Mouse (Mus musculus) gastrocnemius, postnatal 36 days (tissue): ENCODE results near the gene Zdhhc14. TPM values are rescaled to one million over a fixed set of nuclear protein-coding genes. Genes with fewer than 3 reads are reported as not detected.

Experiments used
- DNase-seq, 2 experiments: peaks; one replicate each; pipeline ENCODE4 v3.0.0; 2022
- intact Hi-C: fragments of 180-260 bp; cut with DNase I; formaldehyde crosslinking; loops from one replicate; pipeline ENCODE4 v1.15.1; 2025
- total RNA-seq, 2 experiments: library from RNA; stranded (reverse); gene quantifications; 2 replicates each; pipeline ENCODE4 v1.2.3; 2021

Zdhhc14 gene
- total RNA-seq, 2 experiments from 2014 or later = 2.4 to 3.1 TPM

DNA sequence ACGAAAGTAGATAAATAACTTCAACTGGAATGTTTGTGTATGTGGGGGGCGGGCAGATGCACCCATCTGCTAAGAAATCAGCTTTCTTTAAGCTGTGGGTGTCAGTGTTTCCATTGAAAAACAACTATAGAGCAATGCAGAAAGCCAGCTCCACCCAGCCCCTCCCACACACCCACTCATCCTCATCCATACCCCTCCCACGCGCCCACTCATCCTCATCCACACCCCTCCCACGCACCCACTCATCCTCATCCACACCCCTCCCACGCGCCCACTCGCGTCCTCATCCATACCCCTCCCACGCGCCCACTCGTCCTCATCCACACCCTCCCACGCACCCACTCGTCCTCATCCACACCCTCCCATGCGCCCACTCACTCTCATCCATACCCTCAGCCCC lies 264.5 kb downstream of the Zdhhc14 start:
- intact Hi-C loops = no loop called here
- DNase-seq = no peak

DNA sequence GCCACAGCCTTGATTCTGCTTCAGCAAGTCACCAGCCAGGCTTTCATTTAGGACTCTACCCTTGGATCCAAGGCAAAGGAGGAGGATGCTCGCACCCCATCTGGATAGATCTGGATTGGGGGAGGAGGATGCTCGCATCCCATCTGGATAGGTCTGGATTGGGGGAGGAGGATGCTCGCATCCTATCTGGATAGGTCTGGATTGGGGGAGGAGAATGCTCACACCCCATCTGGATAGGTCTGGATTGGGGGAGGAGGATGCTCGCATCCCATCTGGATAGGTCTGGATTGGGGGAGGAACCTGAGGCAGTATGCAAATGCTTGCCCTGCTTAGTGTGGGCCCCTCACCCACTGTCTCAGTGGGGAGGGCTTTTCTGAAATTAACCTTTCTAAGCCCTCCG lies 271.4 kb downstream of the Zdhhc14 start:
- intact Hi-C loops = no loop called here
- no peak for DNase-seq

DNA sequence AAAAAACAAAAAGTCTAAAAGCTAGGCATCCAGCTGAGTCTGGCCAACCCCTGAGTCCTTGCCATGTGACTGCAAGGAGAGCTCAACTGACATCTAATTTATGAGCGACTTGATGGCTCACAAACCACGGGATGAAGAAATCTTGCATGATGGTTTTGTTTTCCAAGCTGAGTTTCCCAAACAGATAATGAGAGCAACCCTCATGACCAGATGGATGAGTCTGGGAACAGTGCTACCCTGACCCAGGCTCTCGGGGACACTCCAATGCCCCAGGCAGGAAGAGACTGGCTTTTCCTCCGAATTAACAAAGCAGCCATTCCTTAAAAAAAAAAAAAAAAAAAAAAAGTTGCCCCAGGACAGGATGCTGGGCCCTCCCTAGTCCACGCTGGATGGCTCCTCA lies 271.9 kb downstream of the Zdhhc14 start:
- intact Hi-C loops = no loop called here

DNA sequence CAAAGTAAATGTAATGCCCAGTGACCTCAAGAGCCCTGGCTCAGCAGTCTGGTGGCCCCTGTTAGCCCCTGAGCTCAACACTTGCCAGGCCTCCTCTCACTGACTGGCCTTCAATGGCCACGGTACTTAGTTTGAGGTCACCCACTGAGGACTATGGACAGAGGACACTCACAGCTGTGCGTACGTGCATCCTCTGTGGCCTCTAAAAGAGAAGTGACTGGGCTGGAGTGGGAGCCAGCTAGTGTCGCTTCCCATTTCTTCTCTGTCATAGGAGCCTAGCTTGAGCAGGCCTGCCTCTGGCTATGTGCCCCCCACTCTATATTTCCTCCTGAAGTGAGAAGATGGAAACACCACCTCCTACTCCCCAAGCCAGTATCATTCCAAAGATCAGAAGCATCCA lies 273.4 kb downstream of the Zdhhc14 start:
- no peak for DNase-seq
- intact Hi-C loops = no loop called here

More for the DNA sequence above, 271.9 kb downstream of the Zdhhc14 start:
- no peak for DNase-seq

DNA sequence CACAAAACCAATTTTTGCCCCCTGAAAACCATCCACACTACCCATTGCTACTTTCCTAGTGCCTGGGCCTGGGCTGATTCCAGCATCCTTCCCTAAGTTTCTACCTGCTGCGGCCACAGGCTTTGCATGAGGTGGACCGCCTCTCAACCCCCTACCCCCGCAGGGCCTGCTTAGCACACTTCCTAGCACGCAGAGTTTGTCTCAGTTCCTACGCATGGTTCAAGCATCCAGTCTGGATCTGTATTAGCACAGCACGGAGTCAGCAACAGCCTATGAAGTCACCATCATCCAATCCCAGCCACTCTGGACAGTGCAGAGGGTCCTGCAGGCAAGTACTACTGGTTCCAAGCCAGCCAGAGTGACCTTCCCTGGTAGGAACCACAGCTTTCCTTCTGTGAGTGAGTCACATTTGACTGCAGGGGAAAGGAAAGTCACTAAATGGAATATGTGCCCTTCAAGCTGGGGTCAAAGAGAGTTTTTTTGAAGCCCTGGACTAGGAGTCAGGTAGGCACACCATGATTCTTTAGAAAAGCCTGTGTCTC lies 275.9 kb downstream of the Zdhhc14 start:
- intact Hi-C loops = no loop called here
- DNase-seq = no peak

DNA sequence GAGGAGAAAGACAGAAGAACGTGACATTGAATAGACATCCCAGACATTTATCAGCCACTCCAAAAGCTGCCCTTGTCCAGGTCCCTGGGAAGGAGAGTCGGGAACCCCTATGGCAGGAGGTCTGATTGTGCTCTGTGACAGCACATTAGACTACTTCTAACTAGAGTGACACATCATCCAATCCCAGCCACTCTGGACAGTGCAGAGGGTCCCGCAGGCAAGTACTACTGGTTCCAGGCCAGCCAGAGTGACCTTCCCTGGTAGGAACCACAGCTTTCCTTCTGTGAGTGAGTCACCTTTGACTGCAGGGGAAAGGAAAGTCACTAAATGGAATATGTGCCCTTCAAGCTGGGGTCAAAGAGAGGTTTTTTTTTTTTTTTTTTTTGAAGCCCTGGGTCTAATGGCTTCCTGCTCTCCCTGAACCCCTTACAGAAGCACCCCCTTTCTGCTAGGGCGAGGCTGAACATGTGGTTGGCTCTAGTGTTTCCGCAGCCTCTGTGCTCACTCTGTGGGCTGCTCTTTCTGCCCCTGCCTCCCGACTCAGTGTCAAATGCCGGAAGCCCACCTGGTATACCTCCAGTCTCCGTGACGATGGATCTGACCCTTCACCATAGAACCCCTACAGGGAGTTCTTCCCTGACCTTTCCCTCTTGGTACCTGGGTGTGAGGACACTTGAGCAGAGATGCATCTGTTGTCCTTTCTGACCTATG lies 276.6 kb downstream of the Zdhhc14 start:
- intact Hi-C loops = no loop called here
- no peak for DNase-seq

DNA sequence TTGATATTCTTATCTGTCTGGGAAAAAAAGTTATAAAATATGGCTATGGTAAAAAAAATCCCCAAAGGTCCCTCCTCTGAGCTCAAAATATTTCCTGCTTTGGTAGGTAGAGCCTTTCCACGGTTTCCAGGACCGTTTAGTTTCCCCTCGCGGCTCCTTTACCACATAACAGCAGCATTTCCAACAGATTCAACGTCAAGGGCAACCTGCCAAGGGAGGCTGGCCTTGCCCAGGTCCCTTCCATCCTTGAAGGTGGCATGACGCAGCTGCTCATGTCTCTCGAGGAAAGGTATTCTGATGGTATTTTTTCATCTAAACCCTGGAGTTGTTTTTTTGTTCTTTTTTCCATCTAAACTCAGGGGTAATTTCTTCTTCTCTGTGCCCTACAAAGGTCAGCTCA lies 277.4 kb downstream of the Zdhhc14 start:
- no peak for DNase-seq
- intact Hi-C loops = no loop called here

DNA sequence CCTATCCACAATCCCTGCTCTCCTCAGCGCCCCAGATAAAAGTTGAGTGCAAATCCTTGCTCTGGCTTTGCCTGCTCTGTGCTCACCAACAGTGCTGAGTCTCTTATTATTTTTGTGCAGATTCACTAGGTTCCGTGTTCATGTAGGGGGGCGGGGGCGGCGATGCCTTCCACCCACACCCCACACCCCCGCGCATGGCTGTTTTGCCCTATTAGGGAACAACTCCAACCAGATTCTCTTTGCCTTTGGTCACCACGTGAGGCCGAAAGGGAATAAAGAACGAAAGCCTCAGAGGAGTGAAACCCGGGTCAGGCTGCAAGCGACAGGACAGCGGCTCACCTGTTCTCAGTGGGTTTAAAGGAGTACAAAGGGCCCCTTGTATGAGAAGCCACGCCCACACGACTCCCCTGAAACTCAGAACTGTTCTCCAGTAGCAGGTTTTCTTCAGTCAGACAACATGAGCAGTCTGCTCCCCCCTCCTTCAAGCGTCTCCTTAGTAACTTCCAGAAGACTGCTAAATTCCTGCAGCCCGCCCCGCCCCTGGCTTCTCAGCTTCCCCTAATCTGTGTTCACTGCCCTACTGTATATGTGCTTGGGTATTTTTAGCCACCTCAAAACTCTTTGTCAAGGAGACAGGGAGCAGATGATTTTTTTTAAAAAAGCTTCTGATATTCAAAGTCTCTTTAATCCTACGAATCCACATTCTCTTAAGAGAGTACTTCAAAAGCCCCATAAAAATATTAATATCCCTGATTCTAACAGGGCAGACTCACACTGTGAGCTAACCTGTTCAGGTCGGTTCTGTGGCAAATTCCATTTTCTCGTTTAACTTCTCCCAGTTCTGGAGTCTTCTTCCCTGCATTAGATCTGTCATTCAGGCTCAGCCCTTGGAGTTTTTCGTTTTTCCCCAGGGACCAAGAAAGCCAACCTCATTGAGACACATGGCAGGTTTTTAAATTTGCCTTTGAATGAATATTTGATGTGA lies 278.2 kb downstream of the Zdhhc14 start:
- intact Hi-C loops = no loop called here
- peak in 1 of 2 experiments; percentile 18 for DNase-seq

DNA sequence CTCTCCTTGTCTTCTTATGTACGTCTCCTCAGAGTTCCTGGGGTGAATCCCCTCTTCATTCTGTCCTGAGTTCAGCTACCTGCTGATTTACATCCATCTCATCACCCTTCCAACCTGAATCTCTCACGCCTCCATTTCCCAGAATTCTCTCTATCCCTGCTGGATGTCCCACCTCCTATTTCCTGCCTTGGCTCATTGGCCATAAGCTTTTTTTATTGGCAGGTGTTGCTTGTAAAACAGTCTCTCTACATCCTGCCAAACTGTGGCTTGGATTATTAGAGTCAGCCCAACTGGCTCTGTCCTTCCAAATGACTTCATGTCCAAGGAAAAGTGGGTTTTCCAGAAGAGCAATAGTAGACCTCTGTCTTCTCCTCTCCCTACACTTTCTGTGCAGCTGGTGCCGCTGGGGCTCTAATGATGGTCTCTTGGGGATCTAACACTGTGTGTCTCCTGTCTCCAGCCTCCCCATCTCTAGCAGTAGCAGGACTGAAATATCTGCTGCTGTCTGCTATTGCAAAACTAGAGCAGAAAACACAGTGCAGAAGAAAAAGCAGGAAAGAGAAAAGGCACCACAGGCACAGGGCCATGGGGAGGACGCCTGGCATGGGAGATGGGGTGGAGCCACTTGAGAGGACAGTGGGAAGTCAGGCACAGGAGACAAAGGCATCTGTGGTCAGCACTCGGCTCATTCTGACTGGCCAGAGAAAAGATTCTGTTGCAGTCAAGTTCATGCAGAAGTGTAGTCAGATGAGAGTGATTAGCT lies 288.0 kb downstream of the Zdhhc14 start:
- peak; percentile 58 to 64 for DNase-seq
- intact Hi-C loops = no loop called here

DNA sequence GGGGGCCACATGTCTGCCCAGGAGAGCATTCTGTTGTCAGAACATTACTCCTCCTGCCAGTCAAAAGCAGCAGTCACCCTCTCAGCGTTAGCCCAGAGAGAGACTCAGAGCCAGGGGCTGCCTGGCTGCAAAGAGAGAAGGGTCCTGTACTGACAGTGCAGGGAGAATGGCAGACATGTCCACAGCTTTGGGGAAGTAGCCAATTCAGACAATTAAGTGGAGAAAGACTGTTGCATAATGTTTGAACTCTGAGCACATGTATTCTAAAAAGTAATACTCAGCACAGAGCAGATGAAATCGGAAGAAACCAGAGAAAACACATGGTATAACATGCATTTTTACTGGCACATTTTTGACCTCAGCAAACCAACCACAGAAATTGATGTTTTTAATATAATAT lies 292.9 kb downstream of the Zdhhc14 start:
- intact Hi-C loops = no loop called here

DNA sequence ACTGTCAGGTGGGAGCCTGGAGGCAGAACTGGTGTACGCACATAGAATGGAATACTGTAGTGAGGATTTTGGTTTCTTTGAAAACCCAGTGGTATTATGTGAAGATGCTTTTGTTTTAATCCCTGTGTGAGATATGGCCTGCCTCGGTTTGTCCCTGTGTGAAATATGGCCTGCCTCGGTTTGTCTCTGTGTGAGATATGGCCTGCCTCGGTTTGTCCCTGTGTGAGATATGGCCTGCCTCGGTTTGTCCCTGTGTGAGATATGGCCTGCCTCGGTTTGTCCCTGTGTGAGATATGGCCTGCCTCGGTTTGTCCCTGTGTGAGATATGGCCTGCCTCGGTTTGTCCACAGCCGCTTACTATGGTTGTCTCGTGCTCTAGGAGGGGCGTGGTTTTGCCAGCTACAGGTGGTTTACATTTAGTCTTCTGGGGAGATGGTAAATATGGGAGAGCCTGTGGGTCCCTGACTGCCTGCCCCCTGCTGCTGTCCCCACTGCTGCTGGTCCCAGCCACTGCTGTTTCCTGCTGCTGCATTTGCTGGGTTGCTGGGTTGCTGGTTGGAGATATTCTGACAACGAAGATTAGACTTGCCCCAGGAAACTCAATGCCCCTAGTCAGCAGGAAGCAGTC lies 299.9 kb downstream of the Zdhhc14 start:
- intact Hi-C loops = loop anchor here (10.0 kb wide), 1 partner anchor 233 kb away; no protein-coding TSS in a partner anchor

More for the DNA sequence above, 292.9 kb downstream of the Zdhhc14 start:
- DNase-seq = no peak

DNA sequence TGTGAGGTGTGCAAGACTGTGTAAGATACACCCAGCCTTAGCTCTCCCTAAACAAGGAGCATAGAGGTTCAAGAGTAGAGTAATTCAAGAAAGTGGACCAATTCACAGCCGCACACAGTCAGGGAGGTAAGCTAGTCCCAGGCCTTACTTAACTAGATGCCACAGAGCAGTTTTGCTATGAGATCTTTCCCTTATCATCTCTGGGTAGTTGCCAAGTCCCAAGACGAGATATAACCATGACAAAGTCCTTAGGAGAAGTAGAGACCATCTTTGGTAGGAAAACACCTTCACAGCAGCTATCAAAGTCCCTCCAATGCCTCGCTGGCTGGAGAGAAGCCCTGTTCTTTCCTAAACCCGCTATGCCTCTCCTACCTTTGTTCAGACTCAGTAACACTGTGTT lies 301.2 kb downstream of the Zdhhc14 start:
- intact Hi-C loops = loop anchor here (10.0 kb wide), 1 partner anchor 231 kb away; no protein-coding TSS in a partner anchor
- no peak for DNase-seq

More for the DNA sequence above, 299.9 kb downstream of the Zdhhc14 start:
- no peak for DNase-seq

DNA sequence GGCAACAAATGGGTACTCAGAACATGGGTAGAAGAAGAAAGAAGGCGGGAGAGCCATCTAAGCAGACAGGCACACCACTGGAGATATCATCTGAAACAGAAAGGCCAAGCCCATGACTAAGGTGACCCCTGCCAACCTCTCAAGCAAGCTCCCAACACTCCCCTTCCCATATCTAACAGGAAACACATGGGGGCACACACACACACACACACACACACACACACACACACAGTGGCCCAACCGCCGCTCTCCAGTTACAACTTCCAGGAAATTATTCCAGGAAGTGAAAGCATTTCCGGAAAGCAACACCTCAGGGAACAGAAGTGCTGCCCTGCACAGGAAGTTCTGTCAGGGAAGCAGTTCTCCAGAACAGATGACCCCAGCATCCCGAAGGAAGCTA lies 301.9 kb downstream of the Zdhhc14 start:
- intact Hi-C loops = loop anchor here (10.0 kb wide), 1 partner anchor 231 kb away; no protein-coding TSS in a partner anchor
- no peak for DNase-seq

DNA sequence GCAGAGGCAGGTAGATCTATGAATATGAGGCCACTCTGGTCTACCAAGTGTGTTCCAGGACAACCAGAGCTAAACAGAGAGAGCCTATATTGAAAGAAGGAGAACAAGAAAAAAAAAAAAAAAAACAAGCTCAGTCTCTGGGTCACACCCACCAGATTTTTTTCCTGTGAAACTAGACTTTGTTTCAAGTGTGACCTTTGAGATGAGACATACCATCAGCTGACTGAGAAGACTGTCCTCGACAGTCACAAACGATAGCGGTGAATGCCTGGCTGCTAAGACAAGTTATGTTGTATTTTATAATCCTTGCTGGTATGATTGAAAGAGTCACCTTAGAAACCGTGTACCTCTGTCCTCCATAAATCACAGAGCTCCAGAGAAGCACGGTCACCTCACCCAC lies 303.0 kb downstream of the Zdhhc14 start:
- no peak for DNase-seq
- intact Hi-C loops = loop anchor here (5.0 to 10.0 kb wide), 2 partner anchors 47 to 229 kb away; partner anchors contain the start of gene Snx9

DNA sequence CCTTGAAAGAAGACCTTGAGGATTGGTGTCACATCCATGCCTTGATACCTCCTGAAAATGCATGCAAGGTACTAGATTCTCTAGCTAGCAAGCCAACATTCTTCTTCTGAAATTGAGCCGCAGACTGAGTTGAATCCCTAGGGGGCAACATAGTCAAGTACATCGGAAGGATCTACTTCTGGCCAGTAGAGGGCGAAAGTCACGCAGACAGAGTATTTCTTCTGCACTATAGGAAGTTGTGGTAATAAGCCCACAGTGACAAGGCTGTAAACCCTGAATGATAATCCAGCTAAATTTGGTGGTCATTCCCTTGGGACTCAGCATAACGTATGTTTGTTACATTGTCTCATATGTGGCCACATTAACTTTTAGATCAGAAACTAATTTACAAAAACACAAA lies 303.5 kb downstream of the Zdhhc14 start:
- DNase-seq = peak in 1 of 2 experiments; percentile 38
- intact Hi-C loops = loop anchor here (2.0 to 10.0 kb wide), 3 partner anchors 46 to 229 kb away; partner anchors contain the start of gene Snx9

DNA sequence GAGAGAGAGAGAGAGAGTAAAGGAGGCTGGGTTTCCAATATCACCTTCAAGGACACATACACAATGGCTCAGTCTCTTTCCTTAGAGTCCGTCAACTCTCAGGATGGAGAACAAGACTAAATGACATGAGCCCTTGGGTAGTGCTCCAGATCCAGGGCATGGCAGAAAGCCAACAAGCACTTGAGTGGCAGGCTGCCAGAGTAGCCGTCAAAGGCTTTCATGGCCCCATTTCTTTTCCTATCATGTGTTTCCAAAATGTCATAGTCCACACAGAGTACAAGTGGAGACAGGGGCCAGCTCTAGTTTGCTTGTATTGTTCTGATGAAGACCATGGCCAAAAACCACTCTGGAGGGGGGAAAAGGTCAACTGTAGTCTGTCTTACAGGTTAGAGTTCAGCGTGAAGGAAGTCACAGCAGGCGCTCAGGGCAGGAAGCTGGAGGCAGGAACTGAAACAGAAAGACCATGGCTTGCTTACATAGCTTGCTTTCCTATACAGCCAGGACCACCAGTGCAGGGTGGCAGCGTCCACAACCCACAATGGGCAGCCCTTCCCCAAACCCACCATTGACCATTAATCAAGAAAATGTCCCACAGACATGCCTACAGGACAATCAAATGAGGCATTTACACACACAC lies 304.9 kb downstream of the Zdhhc14 start:
- intact Hi-C loops = loop anchor here (2.0 to 10.0 kb wide), 3 partner anchors 45 to 228 kb away; partner anchors contain the start of gene Snx9
- DNase-seq = no peak

DNA sequence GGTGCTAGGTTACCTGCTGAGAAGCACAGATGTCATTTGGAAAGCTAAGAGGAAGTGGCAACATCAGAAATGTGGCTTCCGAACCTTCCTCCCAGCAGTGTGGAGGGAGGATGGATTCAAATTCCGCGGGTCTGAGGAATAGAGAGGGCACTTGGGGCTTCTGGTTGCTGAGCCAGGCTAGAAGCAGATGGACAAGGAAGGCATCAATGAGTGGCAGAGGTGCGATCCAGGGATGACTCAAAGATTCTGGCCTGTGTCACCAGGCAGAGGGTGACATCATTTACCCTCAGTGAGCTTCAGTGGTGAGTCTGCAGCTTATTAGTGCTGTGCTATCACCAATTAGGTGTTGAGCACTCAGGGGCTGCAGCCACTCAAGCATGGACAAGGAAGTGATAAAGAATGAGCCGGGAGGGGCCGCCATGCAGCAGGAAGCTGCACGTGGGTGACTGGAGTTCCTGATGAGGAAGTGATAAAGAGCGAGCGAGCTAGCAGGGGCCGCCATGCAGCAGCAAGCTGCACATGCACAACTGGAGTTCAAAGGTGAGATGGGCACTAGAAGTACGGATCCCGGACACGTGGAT lies 306.0 kb downstream of the Zdhhc14 start:
- intact Hi-C loops = loop anchor here (5.0 to 10.0 kb wide), 2 partner anchors 44 to 226 kb away; partner anchors contain the start of gene Snx9
- no peak for DNase-seq

DNA sequence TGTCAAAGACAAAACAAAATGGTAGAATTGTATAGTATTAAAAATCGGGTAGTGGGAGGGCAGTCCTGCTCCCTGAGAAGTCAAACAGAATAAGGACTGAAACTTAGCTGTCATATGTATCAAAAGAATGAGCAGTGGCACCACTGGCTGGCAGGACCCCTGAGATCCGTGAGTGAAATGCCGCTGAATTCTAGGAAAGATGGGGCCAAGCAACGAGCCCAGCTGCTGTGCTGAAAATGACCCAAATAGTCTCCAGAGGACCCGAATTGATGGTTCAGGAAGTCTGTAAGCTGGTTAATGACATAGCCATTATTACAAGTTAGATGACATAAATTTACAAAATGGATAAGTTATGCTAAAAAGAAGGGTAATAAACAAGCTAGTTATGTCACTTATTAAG lies 306.5 kb downstream of the Zdhhc14 start:
- DNase-seq = no peak
- intact Hi-C loops = loop anchor here (5.0 to 10.0 kb wide), 2 partner anchors 43 to 226 kb away; partner anchors contain the start of gene Snx9
